Mouse (Mus musculus) left cerebral cortex, adult 11 months (tissue): ENCODE measurements around the gene Ttc4.

Source experiments
- DNase-seq: peaks from one replicate; pipeline ENCODE4 v3.0.0; 2022; ENCODE audit warnings: low spot score

The Ttc4 gene

GRCm38 (mm10) chr4:106613560-106613959, 65.2 kb downstream of the Ttc4 start:
- no peak for DNase-seq

GRCm38 (mm10) chr4:106613105-106613504, 65.6 kb downstream of the Ttc4 start:
- no peak for DNase-seq
